Mouse (Mus musculus): ENCODE measurements around the gene Slc12a3.
A peak's percentile ranks its signal among the peaks of the same experiment; 100 is the strongest.

Gene Slc12a3

GRCm38 (mm10) chr8:94337559-94337958 is 8.6 kb downstream of the Slc12a3 start:
- no peak for DNase-seq

- no peak for DNase-seq
These were observed 11.8 kb downstream of the Slc12a3 start for GRCm38 (mm10) chr8:94340796-94341195.

- DNase-seq: no peak
These were observed 13.7 kb downstream of the Slc12a3 start for GRCm38 (mm10) chr8:94342691-94343090.

- peak; percentile 71 to 81 for DNase-seq
These were observed 14.3 kb downstream of the Slc12a3 start for GRCm38 (mm10) chr8:94343290-94343689.

- DNase-seq: no peak
These were observed 14.8 kb downstream of the Slc12a3 start for GRCm38 (mm10) chr8:94343778-94344320.

- no peak for DNase-seq
These were observed 16.7 kb downstream of the Slc12a3 start for GRCm38 (mm10) chr8:94345657-94346056.

- no peak for DNase-seq
These were observed 17.3 kb downstream of the Slc12a3 start for GRCm38 (mm10) chr8:94346264-94346663.

GRCm38 (mm10) chr8:94348425-94348824 is 19.4 kb downstream of the Slc12a3 start:
- DNase-seq: no peak

- no peak for DNase-seq
These were observed 25.1 kb downstream of the Slc12a3 start for GRCm38 (mm10) chr8:94354069-94354531.

- no peak for DNase-seq
These were observed 25.6 kb downstream of the Slc12a3 start for GRCm38 (mm10) chr8:94354571-94354970.

GRCm38 (mm10) chr8:94357220-94357619 is 28.2 kb downstream of the Slc12a3 start:
- no peak for DNase-seq

- peak; percentile 80 to 83 for DNase-seq
These were observed 29.5 kb downstream of the Slc12a3 start for GRCm38 (mm10) chr8:94358541-94358940.

- no peak for DNase-seq
These were observed 32.9 kb downstream of the Slc12a3 start for GRCm38 (mm10) chr8:94361774-94362431.

GRCm38 (mm10) chr8:94362607-94363239 is 33.7 kb downstream of the Slc12a3 start:
- no peak for DNase-seq

- DNase-seq: no peak
These were observed 34.3 kb downstream of the Slc12a3 start for GRCm38 (mm10) chr8:94363288-94363688.

GRCm38 (mm10) chr8:94363906-94364305 is 34.9 kb downstream of the Slc12a3 start:
- peak in 1 of 2 experiments; percentile 25 for DNase-seq

GRCm38 (mm10) chr8:94364686-94365312 is 35.8 kb downstream of the Slc12a3 start:
- DNase-seq: no peak

- no peak for DNase-seq
These were observed 36.5 kb downstream of the Slc12a3 start for GRCm38 (mm10) chr8:94365410-94365981.

- DNase-seq: no peak
These were observed 41.8 kb downstream of the Slc12a3 start for GRCm38 (mm10) chr8:94370839-94371238.

- DNase-seq: no peak
These were observed 44.1 kb downstream of the Slc12a3 start for GRCm38 (mm10) chr8:94372955-94373599.

- DNase-seq: no peak
These were observed 46.6 kb downstream of the Slc12a3 start for GRCm38 (mm10) chr8:94375551-94375991.

- DNase-seq: no peak
These were observed 47.2 kb downstream of the Slc12a3 start for GRCm38 (mm10) chr8:94376176-94376575.

- no peak for DNase-seq
These were observed 47.6 kb downstream of the Slc12a3 start for GRCm38 (mm10) chr8:94376580-94376979.

All from cerebellum, postnatal 36 days (tissue).